Mouse (Mus musculus) gonadal fat pad, adult 2 months (tissue): ENCODE results near the gene Mterf4. TPM values are rescaled to one million over a fixed set of nuclear protein-coding genes. Genes with fewer than 3 reads are reported as not detected.

ENCODE experiments used
- DNase-seq: peaks from one replicate; pipeline ENCODE4 v3.0.0-alpha.2; 2012; ENCODE audit warnings: low read depth
- polyA plus RNA-seq: library from polyadenylated mRNA; depleted of rRNA; stranded (reverse); fragments of >200 nt; gene quantifications from 2 replicates; pipeline ENCODE4 v1.2.3, GENCODE M21; 2012; rRNA removed

Gene Mterf4
- polyA plus RNA-seq, 1 experiment: 8.1 TPM

- no peak for DNase-seq
Measured at GRCm38 (mm10) chr1:93267207-93267606, 38.5 kb downstream of the Mterf4 start.

- DNase-seq: no peak
Measured at GRCm38 (mm10) chr1:93257560-93257959, 48.2 kb downstream of the Mterf4 start.

- DNase-seq: no peak
Measured at GRCm38 (mm10) chr1:93255761-93256160, 50.0 kb downstream of the Mterf4 start.

- no peak for DNase-seq
Measured at GRCm38 (mm10) chr1:93252586-93252985, 53.1 kb downstream of the Mterf4 start.

Other genes with a start within 250 kb of the Mterf4 start
- 1.6 and 2.1 TPM in 2 replicates for gene Kif1a, start 204.0 kb downstream of the Mterf4 start, polyA plus RNA-seq
- gene Agxt, start 170.7 kb downstream of the Mterf4 start, polyA plus RNA-seq: 0.22 TPM in 1 of 2 replicates, not detected in the other
- gene 2310007B03Rik, start 145.0 kb downstream of the Mterf4 start, polyA plus RNA-seq: 1.6 and 1.7 TPM in 2 replicates
- 0.81 and 1.1 TPM in 2 replicates for gene Crocc2, start 137.2 kb downstream of the Mterf4 start, polyA plus RNA-seq
- gene Sned1, start 70.1 kb downstream of the Mterf4 start, polyA plus RNA-seq: 7.4 and 10.7 TPM in 2 replicates
- 4.3 and 4.6 TPM in 2 replicates for gene Ppp1r7, start 36.9 kb upstream of the Mterf4 start, polyA plus RNA-seq
- 3.0 and 3.2 TPM in 2 replicates for gene Pask, start 37.6 kb upstream of the Mterf4 start, polyA plus RNA-seq
- gene Ano7, start 68.0 kb upstream of the Mterf4 start, polyA plus RNA-seq: 0.16 and 1.1 TPM in 2 replicates
- 134 and 136 TPM in 2 replicates for gene Hdlbp, start 172.9 kb upstream of the Mterf4 start, polyA plus RNA-seq
- gene Farp2, start 206.2 kb upstream of the Mterf4 start, polyA plus RNA-seq: 6.4 and 6.8 TPM in 2 replicates